Mouse (Mus musculus) hindbrain, embryonic 10.5 days (tissue): ENCODE data around the gene Thap7. TPM values are rescaled to one million over a fixed set of nuclear protein-coding genes. Genes with fewer than 3 reads are reported as not detected.

Experiments
- DNase-seq: peaks from one replicate; pipeline ENCODE4 v3.0.0-alpha.2; 2017; ENCODE audit warnings: low spot score
- H3K27ac ChIP-seq: fragments of 300-500 bp; sonication (generic); 2 replicates; pipeline ENCODE4 v1.5.1; 2016; ENCODE audit warnings: mild to moderate bottlenecking, moderate library complexity
- H3K27me3 ChIP-seq: fragments of 300-500 bp; sonication (generic); 2 replicates; pipeline ENCODE4 v1.6.1; 2016; ENCODE audit warnings: mild to moderate bottlenecking; ENCODE audit not compliant: poor library complexity, insufficient read depth, severe bottlenecking
- H3K36me3 ChIP-seq: fragments of 300-500 bp; sonication (generic); 2 replicates; pipeline ENCODE4 v1.6.1; 2016; ENCODE audit warnings: mild to moderate bottlenecking, moderate library complexity
- H3K4me1 ChIP-seq: fragments of 300-500 bp; sonication (generic); replicated peaks from 2 replicates; pipeline ENCODE4 v1.6.1; 2016; ENCODE audit warnings: mild to moderate bottlenecking
- H3K4me3 ChIP-seq: fragments of 300-500 bp; sonication (generic); 2 replicates; pipeline ENCODE4 v1.5.1; 2016; ENCODE audit warnings: mild to moderate bottlenecking, moderate library complexity
- H3K9me3 ChIP-seq: fragments of 300-500 bp; sonication (generic); 2 replicates; pipeline ENCODE4 v1.6.1; 2016; ENCODE audit warnings: mild to moderate bottlenecking, moderate library complexity
- WGBS: fragments of 180-500 bp; shearing (Covaris S2); methylation state at CpG from one replicate; pipeline ENCODE4 v1.1.7; 2016; 5-methylcytosine and 5-hydroxymethylcytosine counted together
- polyA plus RNA-seq: library from polyadenylated mRNA; unstranded; fragments of >200 nt; fragmentation: Nextera tagmentation; extraction: Ambion mirVana; gene quantifications from 2 replicates; pipeline ENCODE4 v1.2.1, GENCODE M21; 2016

The Thap7 gene
- polyA plus RNA-seq, 1 experiment from 2014 or later = 59.1 TPM

DNA sequence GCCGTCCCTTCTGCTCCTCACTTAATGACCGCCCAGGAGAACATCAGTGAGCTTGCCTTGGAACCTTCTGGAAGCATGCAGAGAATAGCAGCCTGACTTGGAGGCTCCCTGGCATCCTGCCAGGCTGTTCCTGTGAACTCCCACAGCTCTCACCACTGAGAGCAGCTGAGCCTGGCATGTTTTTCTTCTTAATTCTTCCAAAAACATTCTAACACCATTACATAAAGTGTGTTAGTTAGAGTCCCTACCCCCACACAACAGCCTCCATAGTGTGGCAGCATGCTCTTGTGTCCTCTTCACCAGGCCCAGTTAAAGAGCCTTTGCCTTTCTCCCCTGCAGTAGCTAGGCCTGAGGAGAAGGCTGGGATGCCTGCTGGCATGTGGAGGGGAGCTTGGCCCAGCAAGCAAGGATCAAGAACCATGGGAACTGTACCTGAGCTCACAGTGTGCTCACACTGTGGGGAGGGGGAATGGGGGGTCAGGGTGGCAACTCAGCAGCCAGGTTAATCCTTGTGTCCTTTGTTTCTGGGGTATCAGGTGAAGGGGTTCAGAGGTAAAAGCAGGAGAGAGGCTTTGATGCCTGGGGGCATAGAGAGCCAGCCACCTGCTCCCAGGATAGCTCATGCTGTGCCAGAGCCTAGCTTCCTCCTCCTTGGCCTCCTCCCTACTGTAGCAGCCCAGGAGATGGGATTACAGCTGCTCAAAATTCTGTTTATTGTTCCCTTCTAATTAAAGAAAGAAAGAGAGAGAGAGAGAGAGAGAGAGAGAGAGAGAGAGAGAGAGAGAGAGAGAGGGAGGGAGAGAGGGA, 34.2 kb downstream of the Thap7 start:
- WGBS = 75% methylated on average over 2 of the region's 2 CpGs
- no peaks in the 10 kb centered on the region; the same call in 1 of the 2 replicates for H3K27me3 ChIP-seq
- DNase-seq = no peak
- no peaks in the 10 kb centered on the region for H3K9me3 ChIP-seq
- peaks cover 19% of the 10 kb centered on the region for H3K4me1 ChIP-seq
- no peaks in the 10 kb centered on the region for H3K36me3 ChIP-seq
- H3K4me3 ChIP-seq = no peak overlapping the region
- H3K27ac ChIP-seq = peak overlapping the region; percentile 40; the same call in 1 of the 2 replicates

DNA sequence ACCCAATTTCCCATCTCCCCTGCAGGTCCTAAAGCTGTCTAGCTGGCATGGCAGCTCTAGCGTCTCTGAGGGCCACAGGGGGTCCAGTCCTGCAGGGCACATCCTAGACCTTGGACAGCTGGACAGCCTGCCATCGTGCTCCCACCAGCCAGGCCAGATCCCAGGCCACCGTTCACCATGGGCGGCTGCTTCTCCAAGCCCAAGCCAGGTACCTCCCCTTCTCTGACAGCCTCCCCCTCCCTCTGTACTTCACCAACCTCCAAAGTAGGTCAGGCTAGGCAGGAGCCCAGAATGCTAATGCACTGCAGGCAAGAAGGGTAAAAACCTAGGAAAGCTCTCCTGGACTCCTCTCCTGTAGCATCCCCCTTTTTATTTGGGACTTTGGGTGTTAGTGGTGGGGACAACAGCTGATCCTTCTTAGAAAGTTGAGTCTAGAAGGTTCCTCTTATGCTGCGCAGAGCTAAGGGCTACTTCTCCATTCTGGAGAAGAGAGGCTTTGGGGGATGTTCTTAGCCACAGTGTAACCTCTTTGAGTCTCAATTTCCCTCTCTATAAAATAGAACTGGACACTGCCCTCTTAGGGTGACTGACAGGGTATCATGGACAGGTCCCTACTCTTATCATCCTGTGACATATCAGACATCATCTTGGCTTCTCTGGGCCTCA, 38.9 kb downstream of the Thap7 start:
- H3K9me3 ChIP-seq = no peaks in the 10 kb centered on the region
- H3K27me3 ChIP-seq = peaks cover 23% of the 10 kb centered on the region
- WGBS = 69% methylated on average over 5 of the region's 5 CpGs
- H3K4me3 ChIP-seq = no peak overlapping the region
- H3K27ac ChIP-seq = no peak overlapping the region
- peaks cover 17% of the 10 kb centered on the region for H3K4me1 ChIP-seq
- H3K36me3 ChIP-seq = peaks cover 10% of the 10 kb centered on the region
- no peak for DNase-seq

GRCm38 (mm10) chr16:17491154-17491553, 39.8 kb downstream of the Thap7 start:
- no peak for DNase-seq
- 88% methylated on average over 5 of the region's 5 CpGs for WGBS
- H3K4me3 ChIP-seq = no peak overlapping the region
- H3K27ac ChIP-seq = 0 out of 2 replicates have a peak overlapping the region, but pooled peaks have one; percentile 12
- H3K9me3 ChIP-seq = no peaks in the 10 kb centered on the region
- H3K36me3 ChIP-seq = peaks cover 19% of the 10 kb centered on the region
- H3K4me1 ChIP-seq = peaks cover 13% of the 10 kb centered on the region
- H3K27me3 ChIP-seq = peaks cover 23% of the 10 kb centered on the region

GRCm38 (mm10) chr16:17489469-17490111, 41.3 kb downstream of the Thap7 start, which contains the start of gene Aifm3:
Gene Aifm3 (plus strand): TSS chr16:17489611.
- Histone ChIP-seq H3K9me3 (no peaks in the 10 kb centered on the region), H3K4me3 (peak within 1 kb of the TSS; percentile 58), H3K36me3 (peaks cover 34% of the 10 kb centered on the region), H3K4me1 (peaks cover 13% of the 10 kb centered on the region), H3K27ac (no peak within 1 kb of the TSS), H3K27me3 (peaks cover 23% of the 10 kb centered on the region)
- peak; percentile 19 for DNase-seq
- WGBS = under 1% methylated on average over 47 of the region's 47 CpGs

DNA sequence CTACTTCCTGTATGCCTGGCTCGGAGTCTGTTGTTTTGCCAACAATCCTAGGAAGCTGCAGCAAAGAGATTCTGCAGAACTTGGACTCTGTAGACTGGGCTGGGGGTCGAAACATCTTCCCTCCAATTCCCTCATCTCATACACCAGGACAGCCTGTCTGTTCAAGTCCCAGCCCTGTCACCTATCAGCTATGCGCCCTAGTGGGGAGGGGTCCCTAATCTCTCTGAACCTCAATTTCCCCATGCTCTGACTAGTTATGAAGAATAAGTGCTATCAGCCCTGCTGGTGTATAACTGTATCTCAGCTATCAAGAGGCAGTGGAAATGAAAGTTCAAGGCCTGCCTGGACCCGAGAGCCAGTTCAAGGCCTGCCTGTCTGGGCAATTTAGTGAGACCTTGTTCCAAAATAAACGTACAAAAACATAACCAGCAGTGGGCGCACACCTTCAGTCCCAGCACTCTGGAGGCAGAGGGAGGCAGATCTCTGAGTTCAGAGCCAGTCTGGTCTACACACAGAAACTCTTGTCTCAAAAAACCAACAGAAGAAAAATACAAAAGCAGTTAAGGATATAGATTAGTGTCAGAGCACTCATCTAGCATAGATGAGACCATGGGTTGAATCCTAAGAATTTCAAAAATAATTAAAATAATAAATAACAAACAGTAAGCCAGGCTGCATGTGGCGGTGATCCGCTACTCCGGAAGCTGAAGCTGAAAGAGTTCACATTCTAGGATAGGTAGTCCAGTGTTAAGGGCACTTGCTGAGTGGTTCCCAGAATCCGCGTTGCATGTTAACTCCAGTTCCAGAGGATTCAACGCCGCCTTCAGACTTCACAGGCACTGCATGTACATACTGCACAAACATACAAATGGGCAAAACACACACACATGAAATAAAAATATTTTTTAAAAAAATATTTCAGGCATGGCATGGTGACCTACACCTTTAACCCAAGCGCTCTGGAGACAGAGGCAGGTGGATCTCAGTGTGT, 42.2 kb downstream of the Thap7 start:
- Histone ChIP-seq H3K9me3 (no peaks in the 10 kb centered on the region), H3K27me3 (peaks cover 23% of the 10 kb centered on the region), H3K27ac (no peak overlapping the region), H3K4me3 (peak overlapping the region; percentile 58), H3K4me1 (peaks cover 13% of the 10 kb centered on the region), H3K36me3 (peaks cover 42% of the 10 kb centered on the region)
- peak; percentile 12 for DNase-seq
- 52% methylated on average over 14 of the region's 14 CpGs for WGBS

GRCm38 (mm10) chr16:17486505-17486904, 44.4 kb downstream of the Thap7 start:
- peaks cover 62% of the 10 kb centered on the region for H3K36me3 ChIP-seq
- no peak for DNase-seq
- 84% methylated on average over 3 of the region's 3 CpGs for WGBS
- H3K4me3 ChIP-seq = no peak overlapping the region
- H3K27ac ChIP-seq = no peak overlapping the region
- peaks cover 23% of the 10 kb centered on the region for H3K27me3 ChIP-seq
- H3K4me1 ChIP-seq = peaks cover 13% of the 10 kb centered on the region
- no peaks in the 10 kb centered on the region for H3K9me3 ChIP-seq

- no peaks in the 10 kb centered on the region for H3K27me3 ChIP-seq
- H3K36me3 ChIP-seq = peaks cover 87% of the 10 kb centered on the region
- 91% methylated on average over 2 of the region's 2 CpGs for WGBS
- no peak overlapping the region for H3K27ac ChIP-seq
- H3K9me3 ChIP-seq = no peaks in the 10 kb centered on the region
- no peaks in the 10 kb centered on the region for H3K4me1 ChIP-seq
- no peak for DNase-seq
- no peak overlapping the region for H3K4me3 ChIP-seq
Measured at GRCm38 (mm10) chr16:17481465-17481864, 49.5 kb downstream of the Thap7 start.

GRCm38 (mm10) chr16:17478331-17478943, 52.5 kb downstream of the Thap7 start:
- Histone ChIP-seq H3K9me3 (no peaks in the 10 kb centered on the region), H3K36me3 (peaks cover 76% of the 10 kb centered on the region), H3K4me3 (no peak overlapping the region), H3K4me1 (no peaks in the 10 kb centered on the region), H3K27me3 (no peaks in the 10 kb centered on the region), H3K27ac (no peak overlapping the region)
- 89% methylated on average over 4 of the region's 4 CpGs for WGBS
- DNase-seq = no peak

Other genes starting within 250 kb of the Thap7 start
- gene Serpind1, start 199.8 kb downstream of the Thap7 start, polyA plus RNA-seq = 0.17 and 0.21 TPM in 2 replicates
- gene Snap29, start 125.2 kb downstream of the Thap7 start, polyA plus RNA-seq = 11.9 and 12.9 TPM in 2 replicates
- gene Pi4ka, start 124.8 kb downstream of the Thap7 start, polyA plus RNA-seq = 38.8 and 48.4 TPM in 2 replicates
- gene Crkl, start 79.1 kb downstream of the Thap7 start, polyA plus RNA-seq = 75.8 and 81.5 TPM in 2 replicates
- 2.2 and 3.7 TPM in 2 replicates for gene Aifm3, start 41.5 kb downstream of the Thap7 start, polyA plus RNA-seq
- gene Lztr1, start 22.4 kb downstream of the Thap7 start, polyA plus RNA-seq = 91.1 and 105 TPM in 2 replicates
- 0.55 and 1.1 TPM in 2 replicates for gene Lrrc74b, start 30.1 kb upstream of the Thap7 start, polyA plus RNA-seq
- 1.1 and 1.2 TPM in 2 replicates for gene P2rx6, start 30.7 kb upstream of the Thap7 start, polyA plus RNA-seq
- 2.5 and 3.1 TPM in 2 replicates for gene Slc7a4, start 52.1 kb upstream of the Thap7 start, polyA plus RNA-seq
- 47.8 and 51.2 TPM in 2 replicates for gene Smpd4, start 88.2 kb upstream of the Thap7 start, polyA plus RNA-seq
- 6.5 and 9.8 TPM in 2 replicates for gene Ccdc74a, start 115.3 kb upstream of the Thap7 start, polyA plus RNA-seq
- gene Med15, start 201.8 kb upstream of the Thap7 start, polyA plus RNA-seq = 46.8 and 54.2 TPM in 2 replicates
- gene Klhl22, start 228.5 kb upstream of the Thap7 start, polyA plus RNA-seq = 57.5 TPM in 2 replicates